Mouse (Mus musculus): ENCODE data around the gene Lrrc51. TPM values are rescaled to one million over a fixed set of nuclear protein-coding genes. Genes with fewer than 3 reads are reported as not detected.
"Not testable (repeated sequence)": the region's sequence is repeated elsewhere in the genome, so short reads cannot be mapped to it uniquely, and the experiment has no call there.

The Lrrc51 gene
- total and polyA plus RNA-seq, 3 experiments, result 4.9 to 6.6 (median 5.6) TPM

DNA sequence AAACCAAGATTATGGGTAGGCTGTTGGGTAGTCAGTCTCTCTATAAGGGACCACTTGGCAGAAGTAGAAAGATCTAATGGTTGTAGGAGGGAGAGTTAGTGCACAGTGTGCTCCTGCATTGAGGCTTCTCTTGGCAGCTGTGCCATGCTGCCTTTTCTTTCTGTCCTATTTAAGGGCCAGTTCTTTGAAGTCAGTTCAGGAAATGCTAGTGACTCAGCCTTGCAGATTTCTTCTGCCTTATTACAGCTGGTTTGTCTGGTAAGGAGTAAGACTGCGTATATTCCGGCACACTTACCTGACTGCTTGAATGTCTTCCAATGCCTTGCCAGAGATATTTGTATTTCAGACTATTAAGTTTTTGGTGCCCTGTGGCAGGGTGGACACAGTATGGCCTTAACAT, 20.5 kb upstream of the Lrrc51 start:
- Histone ChIP-seq H3K79me2 (replicated peaks; ENCODE audit: control insufficient read depth, extremely low read depth, insufficient read depth, poor library complexity, severe bottlenecking) (peaks cover 11% of the 10 kb centered on the region), H3K4me1 (ENCODE audit: control insufficient read depth in 1 of 2, insufficient read depth in 2 of 2) (peaks cover 0 to 30% of the 10 kb centered on the region in 2 experiments; a peak in 2 of 4 replicates)

DNA sequence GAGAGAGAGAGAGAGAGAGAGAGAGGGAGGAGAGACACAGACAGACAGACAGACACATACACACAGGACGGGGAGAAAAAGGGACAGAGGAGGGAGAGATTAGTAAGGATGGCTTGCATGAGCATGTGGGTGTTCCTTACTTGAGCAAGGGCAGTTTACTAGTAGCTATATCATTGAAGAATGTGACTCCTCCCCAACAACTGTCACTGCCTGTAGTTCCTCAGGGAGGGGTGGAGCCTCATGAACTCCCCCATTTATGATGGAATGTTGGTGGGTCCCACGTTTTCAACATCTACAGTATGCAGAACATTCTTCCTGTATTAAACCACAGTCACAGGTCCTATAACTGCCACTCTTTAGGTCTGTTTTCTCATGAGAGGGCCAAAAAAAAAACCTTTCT, 18.4 kb upstream of the Lrrc51 start:
- no peak overlapping the region for H3K4me3 ChIP-seq (replicated peaks in 1 of 3; ENCODE audit: low read depth in 2 of 3, low read length in 2 of 3, poor library complexity in 1 of 3)
- H3K9me3 ChIP-seq (replicated peaks; ENCODE audit: low read length), result no peaks in the 10 kb centered on the region
- dilution Hi-C loops (cut with MboI; ENCODE audit: extremely low pct_ligation_motif_present, extremely low pct_unique_long_range_greater_than_20kb, low sequenced_read_pairs) (no loop called here), in situ Hi-C loops (cut with MboI; ENCODE audit: low pct_ligation_motif_present, low pct_unique_long_range_greater_than_20kb, low sequenced_read_pairs) (no loop called here)
- DNase-seq (ENCODE audit: extremely low read depth), result no peak
- no peak overlapping the region for H3K4me2 ChIP-seq (ENCODE audit: insufficient read depth, low read depth, poor library complexity, severe bottlenecking)
- no peaks in the 10 kb centered on the region for H3K27me3 ChIP-seq (replicated peaks)
- H3K36me3 ChIP-seq (replicated peaks in 1 of 2; ENCODE audit: control insufficient read depth in 1 of 2, insufficient read depth in 1 of 2, low read length in 1 of 2), result peaks cover 0 to 22% of the 10 kb centered on the region in 2 experiments
- H3K9ac ChIP-seq (ENCODE audit: insufficient read depth, low read depth), result no peak overlapping the region
- no peak overlapping the region for H3K27ac ChIP-seq (ENCODE audit: insufficient read depth, low read depth)
- TF ChIP-seq ELF1 (IDR thresholded peaks at IDR 0.05; ENCODE audit: low read depth, low read length), result no peak
- H3K79me2 ChIP-seq (replicated peaks; ENCODE audit: control insufficient read depth, extremely low read depth, insufficient read depth, poor library complexity, severe bottlenecking), result peaks cover 18% of the 10 kb centered on the region
- peaks cover 0 to 44% of the 10 kb centered on the region in 2 experiments; a peak in 2 of 4 replicates for H3K4me1 ChIP-seq (ENCODE audit: control insufficient read depth in 1 of 2, insufficient read depth in 2 of 2)

More for the DNA sequence above, 20.5 kb upstream of the Lrrc51 start:
- Histone ChIP-seq H3K9me3 (replicated peaks; ENCODE audit: low read length) (no peaks in the 10 kb centered on the region), H3K4me3 (replicated peaks in 1 of 3; ENCODE audit: low read depth in 2 of 3, low read length in 2 of 3, poor library complexity in 1 of 3) (no peak overlapping the region), H3K4me2 (ENCODE audit: insufficient read depth, low read depth, poor library complexity, severe bottlenecking) (no peak overlapping the region), H3K27me3 (replicated peaks) (no peaks in the 10 kb centered on the region), H3K9ac (ENCODE audit: insufficient read depth, low read depth) (no peak overlapping the region), H3K27ac (ENCODE audit: insufficient read depth, low read depth) (no peak overlapping the region), H3K36me3 (replicated peaks in 1 of 2; ENCODE audit: control insufficient read depth in 1 of 2, insufficient read depth in 1 of 2, low read length in 1 of 2) (peaks cover 0 to 19% of the 10 kb centered on the region in 2 experiments)
- dilution Hi-C loops (cut with MboI; ENCODE audit: extremely low pct_ligation_motif_present, extremely low pct_unique_long_range_greater_than_20kb, low sequenced_read_pairs) (no loop called here), in situ Hi-C loops (cut with MboI; ENCODE audit: low pct_ligation_motif_present, low pct_unique_long_range_greater_than_20kb, low sequenced_read_pairs) (no loop called here)
- TF ChIP-seq ETS1 (conservative IDR thresholded peaks at IDR 0.05; ENCODE audit: low read depth, low read length) (no peak), MEF2A (IDR thresholded peaks at IDR 0.05; ENCODE audit: borderline replicate concordance, low read depth, low read length) (no peak), PAX5 (IDR thresholded peaks at IDR 0.05; ENCODE audit: low read length) (no peak), GABPA (IDR thresholded peaks at IDR 0.05; ENCODE audit: insufficient replicate concordance, low read depth, low read length) (no peak), CTCF (conservative IDR thresholded peaks at IDR 0.05 in 1 of 2, IDR thresholded peaks at IDR 0.05 in 1 of 2; ENCODE audit: low read depth in 2 of 2, low read length in 2 of 2) (no peak), TCF12 (IDR thresholded peaks at IDR 0.05; ENCODE audit: low read depth, low read length) (no peak), USF1 (IDR thresholded peaks at IDR 0.05; ENCODE audit: low read depth, low read length) (no peak), NELFE (IDR thresholded peaks at IDR 0.05; ENCODE audit: low read depth, low read length) (no peak)
- DNase-seq (ENCODE audit: extremely low read depth), result no peak

DNA sequence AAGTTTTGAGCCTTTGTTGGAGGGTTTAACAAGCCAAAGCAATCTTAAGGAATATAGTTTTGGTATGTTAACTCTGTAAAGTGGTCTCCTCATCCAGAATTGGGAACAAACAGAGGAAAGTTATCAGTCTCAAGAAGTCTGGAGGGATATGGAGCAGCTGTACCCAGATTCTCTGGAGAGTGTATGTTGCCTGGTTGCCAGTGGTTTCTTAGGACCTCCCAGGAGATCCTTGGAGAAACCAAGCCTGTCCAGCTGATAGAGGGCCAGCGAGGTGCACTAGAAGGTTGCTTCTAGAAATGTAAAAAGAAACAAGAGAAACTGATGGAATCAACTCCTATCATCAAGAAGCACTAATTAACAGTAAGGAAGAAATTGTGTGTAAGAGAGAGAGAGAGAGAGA, 18.0 kb upstream of the Lrrc51 start:
- peaks cover 0 to 20% of the 10 kb centered on the region in 2 experiments for H3K36me3 ChIP-seq (replicated peaks in 1 of 2; ENCODE audit: control insufficient read depth in 1 of 2, insufficient read depth in 1 of 2, low read length in 1 of 2)
- DNase-seq (ENCODE audit: extremely low read depth), result no peak
- no peak overlapping the region for H3K27ac ChIP-seq (ENCODE audit: insufficient read depth, low read depth)
- dilution Hi-C loops (cut with MboI; ENCODE audit: extremely low pct_ligation_motif_present, extremely low pct_unique_long_range_greater_than_20kb, low sequenced_read_pairs) (no loop called here), in situ Hi-C loops (cut with MboI; ENCODE audit: low pct_ligation_motif_present, low pct_unique_long_range_greater_than_20kb, low sequenced_read_pairs) (no loop called here)
- peaks cover 0 to 45% of the 10 kb centered on the region in 2 experiments; a peak in 2 of 4 replicates for H3K4me1 ChIP-seq (ENCODE audit: control insufficient read depth in 1 of 2, insufficient read depth in 2 of 2)
- TF ChIP-seq RAD21 (IDR thresholded peaks at IDR 0.05; ENCODE audit: low read depth, low read length) (no peak), KAT2A (IDR thresholded peaks at IDR 0.05; ENCODE audit: insufficient replicate concordance, low read length) (no peak), ZC3H11A (IDR thresholded peaks at IDR 0.05; ENCODE audit: low read depth, low read length) (no peak), ETS1 (conservative IDR thresholded peaks at IDR 0.05; ENCODE audit: low read depth, low read length) (no peak), TBP (conservative IDR thresholded peaks at IDR 0.05; ENCODE audit: low read depth, low read length) (no peak), TCF12 (IDR thresholded peaks at IDR 0.05; ENCODE audit: low read depth, low read length) (no peak), ZMIZ1 (IDR thresholded peaks at IDR 0.05; ENCODE audit: low read depth, low read length) (no peak), RCOR1 (conservative IDR thresholded peaks at IDR 0.05; ENCODE audit: low read depth, low read length) (no peak), ELF1 (IDR thresholded peaks at IDR 0.05; ENCODE audit: low read depth, low read length) (no peak), NELFE (IDR thresholded peaks at IDR 0.05; ENCODE audit: low read depth, low read length) (no peak), MAZ (IDR thresholded peaks at IDR 0.05; ENCODE audit: low read depth, low read length) (no peak)
- no peaks in the 10 kb centered on the region for H3K27me3 ChIP-seq (replicated peaks)
- H3K9ac ChIP-seq (ENCODE audit: insufficient read depth, low read depth), result no peak overlapping the region
- H3K9me3 ChIP-seq (replicated peaks; ENCODE audit: low read length), result no peaks in the 10 kb centered on the region
- H3K79me2 ChIP-seq (replicated peaks; ENCODE audit: control insufficient read depth, extremely low read depth, insufficient read depth, poor library complexity, severe bottlenecking), result peaks cover 18% of the 10 kb centered on the region
- H3K4me2 ChIP-seq (ENCODE audit: insufficient read depth, low read depth, poor library complexity, severe bottlenecking), result no peak overlapping the region
- H3K4me3 ChIP-seq (replicated peaks in 1 of 3; ENCODE audit: low read depth in 2 of 3, low read length in 2 of 3, poor library complexity in 1 of 3), result no peak overlapping the region

DNA sequence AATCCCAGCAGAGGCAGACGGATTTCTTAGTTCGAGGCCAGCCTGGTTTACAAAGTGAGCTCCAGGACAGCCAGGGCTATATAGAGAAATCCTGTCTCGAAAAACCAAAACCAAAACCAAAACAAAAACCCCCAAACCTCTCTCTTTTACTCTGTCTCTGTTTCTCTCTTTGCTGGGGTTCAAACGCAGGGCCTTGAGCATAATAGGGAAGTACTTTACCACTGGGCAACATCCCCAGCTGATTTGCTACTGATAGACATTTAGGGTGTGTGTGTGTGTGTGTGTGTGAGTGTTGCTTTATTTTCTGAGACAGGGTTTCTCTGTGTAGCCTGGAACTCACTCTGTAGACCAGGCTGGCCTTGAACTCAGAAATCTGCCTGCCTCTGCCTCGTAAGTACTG, 15.3 kb upstream of the Lrrc51 start:
- H3K27ac ChIP-seq (ENCODE audit: insufficient read depth, low read depth); dilution Hi-C loops (cut with MboI; ENCODE audit: extremely low pct_ligation_motif_present, extremely low pct_unique_long_range_greater_than_20kb, low sequenced_read_pairs); H3K9me3 ChIP-seq (replicated peaks; ENCODE audit: low read length); H3K4me3 ChIP-seq (replicated peaks in 1 of 3; ENCODE audit: low read depth in 2 of 3, low read length in 2 of 3, poor library complexity in 1 of 3); in situ Hi-C loops (cut with MboI; ENCODE audit: low pct_ligation_motif_present, low pct_unique_long_range_greater_than_20kb, low sequenced_read_pairs); H3K27me3 ChIP-seq (replicated peaks): not testable (repeated sequence)
- DNase-seq (ENCODE audit: extremely low read depth), result peak; percentile 38
- peak overlapping the region; percentile 44; the same call in 1 of the 2 replicates for H3K9ac ChIP-seq (ENCODE audit: insufficient read depth, low read depth)
- peaks cover 0 to 17% of the 10 kb centered on the region in 2 experiments for H3K36me3 ChIP-seq (replicated peaks in 1 of 2; ENCODE audit: control insufficient read depth in 1 of 2, insufficient read depth in 1 of 2, low read length in 1 of 2)
- H3K4me1 ChIP-seq (ENCODE audit: control insufficient read depth in 1 of 2, insufficient read depth in 2 of 2), result peaks cover 0 to 23% of the 10 kb centered on the region in 2 experiments; a peak in 2 of 4 replicates
- peak overlapping the region; percentile 90 for H3K4me2 ChIP-seq (ENCODE audit: insufficient read depth, low read depth, poor library complexity, severe bottlenecking)
- H3K79me2 ChIP-seq (replicated peaks; ENCODE audit: control insufficient read depth, extremely low read depth, insufficient read depth, poor library complexity, severe bottlenecking), result peaks cover 20% of the 10 kb centered on the region

Measured in CH12.LX (cell line).